Mouse (Mus musculus): Measurements from ENCODE around the gene Kcnn3.

Gene Kcnn3

GRCm38 (mm10) chr3:89512225-89512624 is 7.7 kb upstream of the Kcnn3 start:
- in situ Hi-C loops (cut with MboI; ENCODE audit: unreplicated experiment in 2 of 2), result loop anchor here (10.0 to 25.0 kb wide), 2 partner anchors 250 to 253 kb away; partner anchors contain the start of genes Chrnb2 (in 2 of the 2) and Ube2q1 (in 1 of the 2)

GRCm38 (mm10) chr3:89515444-89515843 is 4.5 kb upstream of the Kcnn3 start:
- in situ Hi-C loops (cut with MboI; ENCODE audit: unreplicated experiment in 2 of 2), result loop anchor here (10.0 to 25.0 kb wide), 2 partner anchors 247 to 249 kb away; partner anchors contain the start of genes Chrnb2 (in 2 of the 2) and Ube2q1 (in 1 of the 2)

DNA sequence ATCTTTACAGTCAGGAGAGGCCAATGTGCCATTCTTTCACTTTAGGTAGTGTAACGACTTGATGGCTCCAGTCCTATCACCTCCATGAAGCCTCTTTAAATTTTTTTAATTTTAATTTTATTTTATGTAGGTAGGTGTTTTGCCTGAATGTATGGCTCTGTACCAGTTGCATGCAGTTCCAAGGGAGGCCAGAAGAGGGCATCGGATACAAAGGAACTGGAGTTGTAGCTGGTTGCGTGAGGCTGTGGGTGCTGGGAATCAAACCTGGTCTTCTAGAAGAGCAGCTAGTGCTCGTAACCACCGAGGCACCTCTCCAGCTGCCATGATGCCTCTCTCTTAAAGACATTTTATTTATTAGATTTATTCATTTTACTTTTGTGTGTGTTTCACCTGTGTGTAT is 3.6 kb upstream of the Kcnn3 start:
- in situ Hi-C loops (cut with MboI; ENCODE audit: unreplicated experiment in 2 of 2), result loop anchor here (10.0 to 25.0 kb wide), 2 partner anchors 246 to 248 kb away; partner anchors contain the start of genes Chrnb2 (in 2 of the 2) and Ube2q1 (in 1 of the 2)

DNA sequence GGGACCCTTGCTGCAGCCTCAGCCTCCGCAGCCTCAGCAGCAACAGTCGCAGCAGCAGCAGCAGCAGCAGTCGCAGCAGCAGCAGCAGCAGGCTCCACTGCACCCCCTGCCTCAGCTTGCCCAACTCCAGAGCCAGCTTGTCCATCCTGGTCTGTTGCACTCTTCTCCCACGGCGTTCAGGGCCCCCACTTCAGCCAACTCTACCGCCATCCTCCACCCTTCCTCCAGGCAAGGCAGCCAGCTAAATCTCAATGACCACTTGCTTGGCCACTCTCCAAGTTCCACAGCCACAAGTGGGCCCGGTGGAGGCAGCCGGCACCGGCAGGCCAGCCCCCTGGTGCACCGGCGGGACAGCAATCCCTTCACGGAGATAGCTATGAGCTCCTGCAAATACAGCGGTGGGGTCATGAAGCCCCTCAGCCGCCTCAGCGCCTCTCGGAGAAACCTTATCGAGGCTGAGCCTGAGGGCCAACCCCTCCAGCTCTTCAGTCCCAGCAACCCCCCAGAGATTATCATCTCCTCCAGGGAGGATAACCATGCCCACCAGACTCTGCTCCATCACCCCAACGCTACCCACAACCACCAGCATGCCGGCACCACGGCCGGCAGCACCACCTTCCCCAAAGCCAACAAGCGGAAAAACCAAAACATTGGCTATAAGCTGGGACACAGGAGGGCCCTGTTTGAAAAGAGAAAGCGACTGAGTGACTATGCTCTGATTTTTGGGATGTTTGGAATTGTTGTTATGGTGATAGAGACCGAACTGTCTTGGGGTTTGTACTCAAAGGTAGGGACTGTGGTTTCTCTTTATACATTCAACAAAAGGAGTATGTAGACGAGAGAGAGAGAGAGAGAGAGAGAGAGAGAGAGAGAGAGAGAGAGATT is 896 bp downstream of the Kcnn3 start:
- in situ Hi-C loops (cut with MboI; ENCODE audit: unreplicated experiment in 2 of 2), result loop anchor here in 1 of 2 experiments (25.0 kb wide), 1 partner anchor 241 kb away; the partner anchor contains the start of genes Chrnb2 and Ube2q1

DNA sequence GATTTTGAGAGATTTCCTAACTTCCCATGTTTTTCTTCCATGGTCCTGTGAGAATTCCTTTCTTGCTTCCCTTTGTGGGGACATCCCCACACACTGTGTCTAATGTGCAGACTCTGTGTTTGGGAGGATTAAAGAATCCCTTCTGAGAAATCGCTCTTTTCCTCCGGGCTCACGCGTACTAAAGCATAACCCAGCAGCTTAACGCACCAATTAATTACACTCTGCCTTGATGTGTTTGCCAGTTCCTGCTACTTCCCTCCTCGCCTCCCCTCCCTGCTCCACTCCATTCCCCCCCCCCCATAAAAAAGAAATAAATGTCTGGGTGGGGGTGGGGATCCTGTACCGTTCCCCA is 1.5 kb downstream of the Kcnn3 start:
- in situ Hi-C loops (cut with MboI; ENCODE audit: unreplicated experiment in 2 of 2), result loop anchor here in 1 of 2 experiments (25.0 kb wide), 1 partner anchor 241 kb away; the partner anchor contains the start of genes Chrnb2 and Ube2q1

- in situ Hi-C loops (cut with MboI; ENCODE audit: unreplicated experiment in 2 of 2), result loop anchor here in 1 of 2 experiments (25.0 kb wide), 1 partner anchor 240 kb away; the partner anchor contains the start of genes Chrnb2 and Ube2q1
Observed at GRCm38 (mm10) chr3:89522450-89523128, 2.6 kb downstream of the Kcnn3 start.

- in situ Hi-C loops (cut with MboI; ENCODE audit: unreplicated experiment in 2 of 2), result loop anchor here in 1 of 2 experiments (25.0 kb wide), 1 partner anchor 1136 kb away; the partner anchor contains the start of genes S100a7a and S100a8
Observed at GRCm38 (mm10) chr3:89526298-89527090, 6.5 kb downstream of the Kcnn3 start.

DNA sequence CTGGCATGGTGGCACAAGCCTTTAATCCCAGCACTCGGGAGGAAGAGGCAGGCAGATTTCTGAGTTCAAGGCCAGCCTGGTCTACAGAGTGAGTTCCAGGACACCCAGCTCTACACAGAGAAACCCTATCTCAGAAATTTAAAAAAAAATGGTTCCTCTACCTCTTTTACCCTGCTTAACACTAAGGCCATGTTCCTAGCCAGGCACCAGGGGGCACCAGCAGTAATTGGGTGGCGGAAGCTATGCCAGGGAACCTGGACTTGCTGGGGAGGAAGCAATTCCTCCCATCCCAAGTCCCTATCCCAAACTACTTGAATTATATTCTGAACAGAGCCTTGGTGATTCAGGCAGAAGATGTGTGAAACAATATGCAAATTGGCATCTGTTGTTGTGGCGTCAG is 9.8 kb downstream of the Kcnn3 start:
- in situ Hi-C loops (cut with MboI; ENCODE audit: unreplicated experiment in 2 of 2), result loop anchor here in 1 of 2 experiments (25.0 kb wide), 1 partner anchor 1133 kb away; the partner anchor contains the start of genes S100a7a and S100a8

- in situ Hi-C loops (cut with MboI; ENCODE audit: unreplicated experiment in 2 of 2), result loop anchor here in 1 of 2 experiments (25.0 kb wide), 1 partner anchor 1128 kb away; the partner anchor contains the start of genes S100a7a and S100a8
Observed at GRCm38 (mm10) chr3:89534566-89535097, 14.7 kb downstream of the Kcnn3 start.

- in situ Hi-C loops (cut with MboI; ENCODE audit: unreplicated experiment in 2 of 2), result loop anchor here in 1 of 2 experiments (25.0 kb wide), 1 partner anchor 1127 kb away; the partner anchor contains the start of genes S100a7a and S100a8
Observed at GRCm38 (mm10) chr3:89535147-89535546, 15.2 kb downstream of the Kcnn3 start.

GRCm38 (mm10) chr3:89539036-89539739 is 19.2 kb downstream of the Kcnn3 start:
- in situ Hi-C loops (cut with MboI; ENCODE audit: unreplicated experiment in 2 of 2), result loop anchor here in 1 of 2 experiments (25.0 kb wide), 1 partner anchor 1123 kb away; the partner anchor contains the start of genes S100a7a and S100a8

GRCm38 (mm10) chr3:89539740-89540370 is 19.9 kb downstream of the Kcnn3 start:
- in situ Hi-C loops (cut with MboI; ENCODE audit: unreplicated experiment in 2 of 2), result loop anchor here in 1 of 2 experiments (25.0 kb wide), 1 partner anchor 1122 kb away; the partner anchor contains the start of genes S100a7a and S100a8

- in situ Hi-C loops (cut with MboI; ENCODE audit: unreplicated experiment in 2 of 2), result loop anchor here in 1 of 2 experiments (25.0 kb wide), 1 partner anchor 1122 kb away; the partner anchor contains the start of genes S100a7a and S100a8
Observed at GRCm38 (mm10) chr3:89540371-89540743, 20.4 kb downstream of the Kcnn3 start.

DNA sequence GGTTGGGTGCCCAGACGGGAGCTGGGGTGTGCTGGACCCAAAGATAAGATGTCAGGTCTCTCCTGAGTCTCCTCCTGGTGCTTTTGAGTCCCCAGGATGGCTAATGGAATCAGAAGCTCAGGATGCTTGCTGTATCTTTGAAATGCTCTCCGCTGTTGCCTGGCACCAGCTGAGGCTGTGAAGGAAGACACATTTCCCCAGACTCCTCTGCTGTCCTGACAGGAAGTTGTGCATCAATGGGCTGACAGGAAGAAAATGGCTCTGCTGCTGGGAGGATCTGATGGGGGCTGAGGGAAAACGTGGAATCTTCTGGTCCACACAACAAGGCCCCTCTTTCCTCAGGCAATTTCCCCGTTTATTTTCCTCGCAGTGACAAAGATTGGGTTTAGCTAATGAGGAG is 27.0 kb downstream of the Kcnn3 start:
- in situ Hi-C loops (cut with MboI; ENCODE audit: unreplicated experiment in 2 of 2), result loop anchor here in 1 of 2 experiments (25.0 kb wide), 1 partner anchor 1115 kb away; the partner anchor contains the start of genes S100a7a and S100a8

GRCm38 (mm10) chr3:89548805-89549204 is 28.8 kb downstream of the Kcnn3 start:
- in situ Hi-C loops (cut with MboI; ENCODE audit: unreplicated experiment in 2 of 2), result loop anchor here in 1 of 2 experiments (25.0 kb wide), 1 partner anchor 1113 kb away; the partner anchor contains the start of genes S100a7a and S100a8

DNA sequence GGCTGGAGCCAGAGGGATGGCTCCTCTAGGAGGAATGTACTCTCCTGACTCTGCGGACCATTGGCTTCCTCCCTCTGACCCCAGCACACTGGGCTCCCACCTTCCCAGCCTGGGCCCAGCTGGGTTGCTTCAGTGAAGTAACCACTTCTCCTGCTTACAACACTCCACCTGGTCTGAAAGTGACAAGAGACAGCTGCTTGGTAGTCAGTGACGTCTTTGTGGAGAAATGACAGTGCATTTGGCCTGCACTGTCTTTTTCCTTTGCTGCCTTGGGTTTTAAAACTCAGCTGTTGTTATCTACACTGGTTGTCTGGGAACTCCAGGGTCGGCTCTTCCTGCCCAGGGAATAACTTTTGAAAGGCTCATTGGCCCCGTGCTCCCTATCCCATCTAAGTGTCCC is 29.5 kb downstream of the Kcnn3 start:
- in situ Hi-C loops (cut with MboI; ENCODE audit: unreplicated experiment in 2 of 2), result loop anchor here in 1 of 2 experiments (25.0 kb wide), 1 partner anchor 1113 kb away; the partner anchor contains the start of genes S100a7a and S100a8

GRCm38 (mm10) chr3:89551880-89552279 is 31.9 kb downstream of the Kcnn3 start:
- in situ Hi-C loops (cut with MboI; ENCODE audit: unreplicated experiment in 2 of 2), result no loop called here

DNA sequence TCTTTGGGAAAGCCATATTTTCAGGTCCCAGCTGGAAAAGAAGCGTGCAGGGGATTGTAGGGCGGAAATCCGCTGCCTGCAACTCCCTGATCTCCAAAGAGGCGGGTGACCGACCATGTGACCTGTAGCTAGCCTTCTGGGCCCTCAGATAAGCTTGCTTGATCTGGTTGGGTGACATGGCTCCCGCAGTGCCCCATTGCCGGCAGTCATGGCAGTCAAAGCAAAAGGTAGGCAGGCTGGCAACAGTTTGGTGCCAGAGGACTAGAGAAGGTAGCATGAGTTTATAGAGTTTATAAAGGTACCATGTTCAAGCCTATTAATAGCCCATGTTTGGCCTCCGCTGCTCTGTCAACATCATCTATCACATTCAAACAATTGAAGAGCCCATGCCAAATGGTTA is 33.5 kb downstream of the Kcnn3 start:
- in situ Hi-C loops (cut with MboI; ENCODE audit: unreplicated experiment in 2 of 2), result no loop called here
